Mouse (Mus musculus) lung, adult 2 months (tissue): ENCODE results near the gene Eln.

Experiments
- CTCF ChIP-seq: fragments of 200-500 bp; IDR thresholded peaks from 2 replicates; pipeline ENCODE4 v1.5.1; 2011; ENCODE audit warnings: mild to moderate bottlenecking, low read length, control low read depth; ENCODE audit not compliant: insufficient read depth
- POLR2A ChIP-seq: fragments of 200-500 bp; IDR thresholded peaks from 2 replicates; pipeline ENCODE4 v1.6.1; 2011; ENCODE audit warnings: low read depth, mild to moderate bottlenecking, control low read depth, low read length, borderline replicate concordance; ENCODE audit errors: extremely low read depth

GRCm38 (mm10) chr5:134745801-134746200 is 1.3 kb downstream of the Eln start:
- TF ChIP-seq POLR2A, result no peak
- no peak for TF ChIP-seq CTCF
